Mouse (Mus musculus) G1E (cell line): ENCODE measurements around the gene Slc39a7.

Experiments
- CTCF ChIP-seq: IDR thresholded peaks from 2 replicates; pipeline ENCODE4 v1.5.1; 2012; ENCODE audit warnings: low read depth, low read length, inconsistent platforms, mixed read lengths
- GATA1 ChIP-seq: IDR thresholded peaks from 2 replicates; pipeline ENCODE4 v1.6.1; 2012; ENCODE audit warnings: borderline replicate concordance, low read length, inconsistent platforms, mixed read lengths
- POLR2AphosphoS5 ChIP-seq: IDR thresholded peaks from 2 replicates; pipeline ENCODE4 v1.6.1; 2012; ENCODE audit warnings: low read depth, low read length, inconsistent platforms; ENCODE audit not compliant: insufficient replicate concordance

DNA sequence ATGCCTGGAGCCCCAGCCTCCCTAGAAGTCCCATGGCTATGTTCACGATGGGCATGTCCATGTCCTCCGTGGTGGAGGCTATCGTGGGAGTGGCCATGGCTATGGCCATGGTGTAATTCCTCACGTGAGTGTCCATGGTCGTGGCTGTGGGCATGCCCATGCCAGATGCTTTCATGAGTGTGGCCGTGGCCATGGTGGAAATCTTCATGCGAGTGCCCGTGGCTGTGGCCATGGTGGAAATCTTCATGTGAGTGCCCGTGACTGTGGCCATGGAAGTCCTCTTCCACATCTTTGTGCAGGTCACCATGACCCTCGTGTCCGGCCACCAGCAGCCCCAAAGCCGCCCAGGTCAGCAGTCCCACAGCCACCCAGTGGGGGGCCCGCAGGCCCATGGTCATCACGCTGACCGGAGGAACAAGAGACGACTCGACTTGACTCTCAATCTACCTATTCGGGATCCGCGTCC, 588 bp downstream of the Slc39a7 start:
- no peak for TF ChIP-seq CTCF
- no peak for TF ChIP-seq POLR2AphosphoS5
- no peak for TF ChIP-seq GATA1
